Mouse (Mus musculus) limb, embryonic 13.5 days (tissue): ENCODE data around the gene Rogdi. TPM values are rescaled to one million over a fixed set of nuclear protein-coding genes. Genes with fewer than 3 reads are reported as not detected.

Source experiments
- ATAC-seq: fragments of 200-750 bp; cut with Nextera tagmentation; 2 replicates; pipeline ENCODE4 v1.8.0; 2017; ENCODE audit warnings: low read depth, moderate number of reproducible peaks, moderate TSS enrichment; ENCODE audit not compliant: low FRiP score
- H3K27ac ChIP-seq: fragments of 300-500 bp; sonication (generic); 2 replicates; pipeline ENCODE4 v1.5.1; 2015; ENCODE audit warnings: inconsistent platforms, mild to moderate bottlenecking, moderate library complexity
- H3K27me3 ChIP-seq: fragments of 300-500 bp; sonication (generic); 2 replicates; pipeline ENCODE4 v1.6.1; 2015; ENCODE audit warnings: mild to moderate bottlenecking, inconsistent platforms
- H3K36me3 ChIP-seq: fragments of 300-500 bp; sonication (generic); 2 replicates; pipeline ENCODE4 v1.6.1; 2015; ENCODE audit warnings: inconsistent platforms, mild to moderate bottlenecking, moderate library complexity
- H3K4me1 ChIP-seq: fragments of 300-500 bp; sonication (generic); 2 replicates; pipeline ENCODE4 v1.6.1; 2015; ENCODE audit warnings: inconsistent platforms
- H3K4me2 ChIP-seq: fragments of 300-500 bp; sonication (generic); replicated peaks from 2 replicates; pipeline ENCODE4 v1.6.1; 2015; ENCODE audit warnings: inconsistent platforms, mild to moderate bottlenecking, moderate library complexity
- H3K4me3 ChIP-seq: fragments of 300-500 bp; sonication (generic); 2 replicates; pipeline ENCODE4 v1.5.1; 2015; ENCODE audit warnings: moderate library complexity, mild to moderate bottlenecking, inconsistent platforms
- H3K9ac ChIP-seq: fragments of 300-500 bp; sonication (generic); 2 replicates; pipeline ENCODE4 v1.6.1; 2015; ENCODE audit warnings: mild to moderate bottlenecking, inconsistent platforms
- H3K9me3 ChIP-seq: fragments of 300-500 bp; sonication (generic); 2 replicates; pipeline ENCODE4 v1.6.1; 2016; ENCODE audit warnings: inconsistent platforms
- WGBS: fragments of 180-500 bp; shearing (Covaris S2); methylation state at CpG from one replicate; pipeline ENCODE4 v1.1.7; 2015; 5-methylcytosine and 5-hydroxymethylcytosine counted together
- polyA plus RNA-seq: library from polyadenylated mRNA; unstranded; fragments of >200 nt; fragmentation: Nextera tagmentation; extraction: Ambion mirVana; gene quantifications from 2 replicates; pipeline ENCODE4 v1.2.1, GENCODE M21; 2015

Gene Rogdi
- polyA plus RNA-seq, 1 experiment from 2014 or later: 63.6 TPM

DNA sequence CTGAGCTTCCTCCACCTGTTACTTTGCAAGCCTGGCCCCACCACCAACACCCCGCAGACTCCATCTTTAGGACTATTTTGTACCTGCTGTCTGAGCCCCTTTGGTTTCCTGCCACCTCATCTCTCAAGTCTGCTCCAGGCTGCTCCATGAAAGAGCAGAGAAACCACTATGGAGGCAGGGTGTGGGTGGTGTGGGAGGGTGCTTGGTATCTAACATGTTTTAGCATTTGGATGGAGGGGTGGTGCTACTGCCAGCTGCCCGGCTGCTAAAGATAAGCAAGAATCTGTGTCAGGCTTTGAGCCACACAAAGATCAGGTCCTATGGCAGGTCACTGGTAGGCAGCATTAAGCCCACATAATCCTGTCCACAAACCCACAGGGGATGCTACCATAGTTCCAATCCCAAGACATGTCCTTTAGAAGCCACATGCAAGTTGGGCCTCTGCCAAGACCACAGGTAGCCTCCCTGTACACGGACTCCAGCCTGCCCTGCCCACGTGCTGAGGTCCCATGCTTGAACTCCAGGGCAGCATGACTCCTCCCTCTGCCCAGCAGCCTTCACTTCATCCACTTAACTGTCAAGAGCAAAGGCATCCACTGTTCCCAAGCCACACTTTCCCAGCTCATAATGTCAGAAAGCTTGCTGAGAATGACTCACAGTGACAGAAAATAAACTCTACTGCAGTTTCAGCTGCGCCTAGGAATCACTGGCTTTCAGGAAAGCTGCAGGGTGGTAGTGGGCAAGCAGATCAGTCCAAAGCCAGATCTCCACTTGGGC is 34.9 kb downstream of the Rogdi start:
- H3K4me2 ChIP-seq: no peak overlapping the region
- no peaks in the 10 kb centered on the region for H3K27me3 ChIP-seq
- H3K4me3 ChIP-seq: no peak overlapping the region
- 66% methylated on average over 5 of the region's 5 CpGs for WGBS
- H3K36me3 ChIP-seq: no peaks in the 10 kb centered on the region
- H3K27ac ChIP-seq: no peak overlapping the region
- no peak overlapping the region for H3K9ac ChIP-seq
- no peaks in the 10 kb centered on the region for H3K4me1 ChIP-seq
- no peaks in the 10 kb centered on the region for H3K9me3 ChIP-seq
- no peak for ATAC-seq

DNA sequence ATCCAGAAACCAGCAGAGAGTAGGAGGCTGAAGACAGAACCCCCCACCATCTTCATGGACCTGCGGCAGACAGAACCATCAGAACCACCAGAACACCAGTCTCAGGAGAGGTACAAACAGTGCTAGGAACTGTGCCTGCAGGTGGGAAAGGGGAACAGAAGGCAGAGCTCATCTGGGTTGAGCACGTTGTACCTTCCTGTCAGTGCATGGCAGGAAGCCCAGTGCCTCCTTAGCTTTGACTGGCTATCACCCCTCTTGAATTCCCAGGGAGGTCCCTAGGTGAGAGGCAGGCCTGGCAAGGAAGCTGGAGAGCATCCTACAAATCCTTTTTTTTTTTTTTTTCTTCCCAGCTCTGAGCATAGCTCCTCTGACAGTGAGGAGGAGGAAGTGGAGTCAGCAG is 37.2 kb downstream of the Rogdi start:
- no peak overlapping the region for H3K4me3 ChIP-seq
- H3K9ac ChIP-seq: no peak overlapping the region
- no peaks in the 10 kb centered on the region for H3K9me3 ChIP-seq
- no peaks in the 10 kb centered on the region for H3K27me3 ChIP-seq
- H3K4me2 ChIP-seq: no peak overlapping the region
- no peak for ATAC-seq
- H3K36me3 ChIP-seq: no peaks in the 10 kb centered on the region
- H3K4me1 ChIP-seq: no peaks in the 10 kb centered on the region
- H3K27ac ChIP-seq: no peak overlapping the region
- WGBS: 75% methylated on average over 2 of the region's 2 CpGs

DNA sequence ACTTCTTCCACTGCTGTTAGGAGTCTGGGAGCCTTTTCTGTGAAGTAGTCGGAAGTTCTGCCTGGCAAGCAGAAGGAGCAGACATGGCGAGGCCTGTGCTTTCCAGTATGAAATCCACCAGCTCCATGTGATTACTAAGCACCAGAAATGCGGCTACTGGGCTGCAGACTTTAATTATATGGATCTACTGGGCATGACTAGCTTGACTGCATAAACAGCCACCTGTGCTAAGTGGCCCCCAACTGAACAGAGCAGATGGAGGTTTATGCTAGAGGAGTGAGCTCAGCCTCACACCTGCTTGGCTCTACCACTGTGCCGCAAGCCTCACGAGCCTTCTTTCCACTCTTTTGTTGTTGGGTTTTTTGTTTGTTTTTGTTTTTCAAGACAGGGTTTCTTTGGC is 38.8 kb downstream of the Rogdi start:
- Histone ChIP-seq H3K9me3 (no peaks in the 10 kb centered on the region), H3K36me3 (no peaks in the 10 kb centered on the region), H3K4me3 (no peak overlapping the region), H3K4me1 (no peaks in the 10 kb centered on the region), H3K9ac (no peak overlapping the region), H3K27ac (no peak overlapping the region), H3K27me3 (no peaks in the 10 kb centered on the region), H3K4me2 (no peak overlapping the region)
- no peak for ATAC-seq
- WGBS: 77% methylated on average over 5 of the region's 5 CpGs

DNA sequence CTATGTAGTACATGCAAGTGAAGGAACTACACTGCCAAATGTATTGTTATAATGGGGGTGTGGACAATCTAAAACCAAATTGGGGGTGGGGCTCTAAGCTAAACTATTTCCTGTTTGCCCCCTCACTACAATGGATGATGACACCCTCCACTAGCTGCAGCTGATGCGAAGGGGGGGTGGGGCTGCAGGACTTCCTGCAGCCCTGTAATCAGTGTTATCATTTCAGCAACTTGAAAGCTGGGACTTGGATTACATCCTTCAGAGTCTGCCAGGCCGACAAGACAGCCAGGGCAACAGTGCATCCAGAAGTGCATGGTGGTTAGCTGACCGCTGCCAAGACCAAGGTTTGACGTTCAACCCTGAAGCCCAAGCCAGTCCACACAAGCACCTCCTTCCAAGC is 41.7 kb downstream of the Rogdi start:
- no peaks in the 10 kb centered on the region for H3K4me1 ChIP-seq
- H3K36me3 ChIP-seq: no peaks in the 10 kb centered on the region
- H3K9me3 ChIP-seq: no peaks in the 10 kb centered on the region
- 75% methylated on average over 4 of the region's 4 CpGs for WGBS
- no peak for ATAC-seq
- no peak overlapping the region for H3K4me2 ChIP-seq
- H3K4me3 ChIP-seq: no peak overlapping the region
- no peak overlapping the region for H3K9ac ChIP-seq
- H3K27ac ChIP-seq: no peak overlapping the region
- H3K27me3 ChIP-seq: no peaks in the 10 kb centered on the region

DNA sequence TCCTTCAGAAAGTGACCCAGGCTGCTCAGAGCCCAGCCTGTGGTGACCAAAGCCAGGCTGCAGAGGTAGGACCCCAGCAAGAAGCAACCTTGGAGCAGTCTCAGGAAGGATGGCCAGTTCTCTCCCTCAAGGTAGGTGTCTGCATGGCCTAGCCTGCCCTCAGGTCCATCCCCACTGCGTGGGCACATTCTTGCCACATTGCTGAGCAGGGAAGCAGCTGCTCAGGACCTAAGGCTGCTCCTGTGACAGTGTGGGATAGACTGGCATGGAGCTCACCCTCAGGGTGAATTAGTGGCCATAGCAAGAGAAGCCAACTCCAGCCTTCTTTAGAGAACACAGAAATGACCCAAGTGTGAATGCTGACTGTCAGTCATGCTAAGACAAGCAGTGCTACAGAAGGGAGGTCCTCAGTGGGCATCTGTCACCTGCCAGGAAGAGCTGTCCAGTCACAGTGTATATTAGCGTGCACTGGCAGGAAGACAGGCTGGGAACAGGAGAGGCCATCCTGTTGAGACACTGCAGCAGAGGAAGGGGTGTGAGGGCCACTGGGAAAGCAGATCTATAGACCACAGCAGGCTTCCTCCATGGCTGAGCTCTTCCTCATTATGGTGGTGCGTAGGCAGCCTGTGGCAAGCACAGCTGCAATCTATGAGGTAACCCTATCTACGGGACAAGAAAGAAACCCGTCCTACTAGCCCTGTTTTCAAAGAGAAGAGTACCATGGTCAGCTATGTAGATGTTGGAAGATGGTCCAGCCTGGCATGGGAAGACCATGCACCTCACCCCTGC is 44.1 kb downstream of the Rogdi start:
- peaks cover 5% of the 10 kb centered on the region for H3K4me1 ChIP-seq
- H3K27ac ChIP-seq: no peak overlapping the region; the same call in 1 of the 2 replicates
- H3K9me3 ChIP-seq: no peaks in the 10 kb centered on the region
- H3K4me3 ChIP-seq: no peak overlapping the region
- no peak overlapping the region for H3K4me2 ChIP-seq
- WGBS: 81% methylated on average over 5 of the region's 5 CpGs
- H3K36me3 ChIP-seq: no peaks in the 10 kb centered on the region
- H3K27me3 ChIP-seq: no peaks in the 10 kb centered on the region
- no peak for ATAC-seq
- no peak overlapping the region for H3K9ac ChIP-seq

DNA sequence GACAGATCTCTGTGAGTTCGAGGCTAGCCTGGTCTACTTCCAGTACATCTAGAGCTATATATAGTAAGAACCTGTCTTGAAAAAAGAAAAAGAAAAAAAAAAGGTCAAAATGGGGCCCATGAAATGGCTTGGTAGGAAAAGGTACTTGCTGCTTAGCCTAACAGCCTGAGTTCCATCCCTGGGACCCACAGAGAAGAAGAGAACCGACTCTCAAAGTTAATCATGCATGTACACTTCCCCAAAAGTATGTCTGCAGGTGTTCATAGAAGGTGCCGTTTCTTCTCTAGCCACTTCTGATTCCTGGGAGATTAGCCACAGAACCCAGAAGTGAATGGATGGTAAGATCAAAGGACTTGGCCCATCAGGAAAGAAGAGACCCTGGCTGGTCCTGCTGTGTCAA is 44.9 kb downstream of the Rogdi start:
- Histone ChIP-seq H3K27ac (no peak overlapping the region), H3K4me2 (no peak overlapping the region), H3K9ac (no peak overlapping the region), H3K9me3 (no peaks in the 10 kb centered on the region), H3K4me1 (peaks cover 6% of the 10 kb centered on the region), H3K4me3 (no peak overlapping the region), H3K27me3 (no peaks in the 10 kb centered on the region), H3K36me3 (no peaks in the 10 kb centered on the region)
- 81% methylated on average over 3 of the region's 3 CpGs for WGBS
- no peak for ATAC-seq

DNA sequence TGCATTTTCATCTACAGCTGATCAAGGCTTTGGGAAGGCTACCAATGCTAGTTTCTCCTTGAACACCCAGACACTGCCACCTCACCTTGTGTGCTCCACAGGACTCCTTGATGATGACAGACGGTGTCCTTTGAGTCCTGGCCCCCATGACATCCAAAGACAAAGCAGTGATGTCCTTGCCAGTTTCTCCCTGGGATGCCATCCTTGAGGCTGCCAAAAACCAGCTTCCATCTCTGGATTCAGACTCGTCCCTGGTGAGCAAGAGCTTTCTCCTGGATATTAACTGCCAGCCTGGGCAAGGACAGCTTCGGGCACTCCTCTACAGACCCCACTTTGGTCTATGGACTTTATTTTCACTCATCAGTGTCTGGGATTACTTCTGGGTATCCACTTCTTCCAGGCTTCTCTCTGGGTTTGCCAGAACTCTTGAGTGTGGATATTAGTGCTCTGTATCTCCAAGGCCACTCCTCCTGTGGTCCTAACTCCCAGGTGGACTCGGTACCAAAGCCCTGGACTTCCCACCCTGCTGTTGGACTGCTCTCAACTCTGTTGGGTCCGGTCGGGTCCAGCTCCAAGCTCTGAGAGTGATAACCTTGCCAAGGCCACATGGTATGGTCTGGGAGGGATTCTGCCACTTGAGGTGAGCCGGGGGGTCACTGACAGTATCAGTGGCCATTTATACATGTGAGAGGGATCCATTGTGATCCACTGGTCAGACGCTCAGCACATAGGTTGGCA is 47.8 kb downstream of the Rogdi start:
- no peaks in the 10 kb centered on the region for H3K36me3 ChIP-seq
- no peaks in the 10 kb centered on the region for H3K27me3 ChIP-seq
- H3K4me3 ChIP-seq: peak overlapping the region; percentile 94; the same call in 1 of the 2 replicates
- no peak for ATAC-seq
- peak overlapping the region; percentile 79 for H3K4me2 ChIP-seq
- no peaks in the 10 kb centered on the region for H3K9me3 ChIP-seq
- H3K4me1 ChIP-seq: peaks cover 21% of the 10 kb centered on the region
- H3K9ac ChIP-seq: no peak overlapping the region
- WGBS: 89% methylated on average over 8 of the region's 8 CpGs
- H3K27ac ChIP-seq: no peak overlapping the region

DNA sequence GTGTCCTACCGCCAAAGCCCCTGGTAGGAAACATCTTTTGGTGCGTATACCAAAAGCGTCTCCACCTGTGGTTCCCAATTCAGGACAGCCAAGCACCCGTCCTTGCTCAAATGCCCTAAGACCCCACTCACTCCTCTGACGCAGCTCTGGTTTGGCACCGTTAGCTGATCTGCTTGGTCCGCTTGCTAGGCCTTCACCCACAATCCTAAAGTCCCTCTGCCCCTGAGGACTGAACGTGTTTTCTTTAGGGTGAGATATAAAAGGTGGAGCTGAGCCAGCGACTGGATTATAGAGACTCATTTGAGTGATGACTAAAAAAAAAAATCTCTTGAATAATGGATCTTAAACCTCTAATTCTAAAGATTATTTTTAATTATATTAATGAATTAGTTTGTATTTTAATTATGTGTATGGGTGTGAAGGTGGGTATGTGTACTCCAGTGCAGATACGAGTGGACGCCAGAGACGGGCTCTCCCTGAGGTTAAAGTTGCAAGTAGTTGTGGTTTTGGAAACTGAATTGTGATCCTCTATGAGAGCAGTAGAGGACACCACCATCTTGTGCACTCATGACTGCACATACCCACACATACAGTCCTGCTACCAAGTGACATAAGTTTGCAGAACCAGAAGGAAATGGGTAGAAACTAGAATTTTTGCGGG is 48.5 kb downstream of the Rogdi start:
- H3K27ac ChIP-seq: peak overlapping the region; percentile 79
- WGBS: 23% methylated on average over 13 of the region's 13 CpGs
- H3K9ac ChIP-seq: peak overlapping the region; percentile 89
- H3K9me3 ChIP-seq: no peaks in the 10 kb centered on the region
- no peaks in the 10 kb centered on the region for H3K27me3 ChIP-seq
- H3K4me1 ChIP-seq: peaks cover 21% of the 10 kb centered on the region
- peak; percentile 4; the same call in 1 of the 2 replicates for ATAC-seq
- H3K36me3 ChIP-seq: peaks cover 6% of the 10 kb centered on the region
- peak overlapping the region; percentile 94 for H3K4me3 ChIP-seq
- peak overlapping the region; percentile 79 for H3K4me2 ChIP-seq

DNA sequence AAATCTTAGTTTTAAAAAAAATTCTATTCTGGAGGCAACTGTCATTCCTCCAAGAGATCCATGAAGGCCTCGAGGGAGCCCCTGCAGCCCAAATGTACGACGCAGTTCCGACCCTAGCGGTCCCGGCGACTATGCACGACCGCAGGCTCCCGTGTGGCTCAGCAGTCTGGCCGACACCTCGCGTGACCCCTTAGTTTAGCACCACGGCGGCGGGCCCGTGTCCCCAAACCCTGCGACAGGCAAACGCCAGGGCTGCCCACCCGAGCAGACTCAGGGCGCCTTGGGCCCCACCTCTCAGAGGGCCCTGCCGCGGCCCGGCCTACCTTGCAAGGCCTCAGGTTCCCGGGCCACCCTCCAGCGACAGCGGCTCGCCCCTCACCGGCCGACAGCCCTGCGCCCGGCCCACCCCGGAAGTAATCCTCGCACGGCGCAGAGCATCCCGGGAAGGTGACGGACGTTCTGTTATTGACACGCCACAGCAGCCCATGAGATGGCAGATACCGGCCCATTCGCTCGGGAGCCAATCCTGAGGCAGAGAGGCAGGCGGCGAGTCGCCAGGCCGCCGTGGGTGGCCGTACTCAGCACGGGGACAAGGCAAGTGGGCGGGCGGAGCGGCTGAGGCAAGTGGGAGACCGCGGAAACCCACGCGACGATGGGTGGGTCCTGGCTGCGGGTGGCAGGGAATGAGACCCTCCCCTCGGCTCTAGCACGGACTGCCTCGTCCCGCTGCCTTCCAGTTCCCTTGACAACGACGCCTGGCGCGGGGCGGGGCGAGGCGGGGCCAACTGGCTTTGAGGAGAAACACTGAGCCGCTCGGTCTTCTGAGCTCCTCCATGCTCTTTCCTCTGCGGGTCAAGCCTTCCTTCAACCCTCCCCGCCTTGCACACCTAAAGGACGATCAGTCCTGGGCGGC is 49.3 kb downstream of the Rogdi start, which contains the start of gene Anks3:
Gene Anks3, minus strand, starts transcription at position 409 of the 913 bp plus-strand sequence.
- Histone ChIP-seq H3K4me3 (peak within 1 kb of the TSS; percentile 94), H3K27me3 (no peaks in the 10 kb centered on the region), H3K4me1 (peaks cover 21% of the 10 kb centered on the region), H3K9me3 (no peaks in the 10 kb centered on the region), H3K36me3 (peaks cover 14% of the 10 kb centered on the region), H3K4me2 (peak within 1 kb of the TSS; percentile 79), H3K27ac (peak within 1 kb of the TSS; percentile 79), H3K9ac (peak within 1 kb of the TSS; percentile 89)
- ATAC-seq: peak; percentile 99
- under 1% methylated on average over 75 of the region's 76 CpGs for WGBS

DNA sequence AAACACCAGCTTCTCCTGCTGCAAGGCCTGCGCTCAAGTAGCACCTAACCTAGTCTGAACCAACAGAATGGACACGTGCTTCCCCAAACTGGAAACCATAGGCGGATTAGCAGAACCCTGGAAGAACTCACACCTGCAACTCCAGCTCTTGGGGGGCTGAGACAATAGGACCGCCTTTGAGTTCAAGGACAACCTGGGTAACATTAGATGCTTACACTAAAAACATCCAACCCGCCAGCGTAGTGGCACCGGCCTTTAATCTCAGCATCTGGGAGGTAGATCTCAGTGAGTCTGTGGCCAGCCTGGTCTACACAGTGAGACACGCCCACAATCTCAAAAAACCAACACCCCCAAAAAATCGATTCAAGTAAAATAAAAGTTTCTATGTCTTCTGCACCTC is 50.0 kb downstream of the Rogdi start:
- peak overlapping the region; percentile 94 for H3K4me3 ChIP-seq
- no peaks in the 10 kb centered on the region for H3K27me3 ChIP-seq
- peaks cover 21% of the 10 kb centered on the region for H3K4me1 ChIP-seq
- WGBS: 36% methylated on average over 9 of the region's 9 CpGs
- ATAC-seq: no peak
- H3K36me3 ChIP-seq: peaks cover 18% of the 10 kb centered on the region
- no peaks in the 10 kb centered on the region for H3K9me3 ChIP-seq
- H3K4me2 ChIP-seq: peak overlapping the region; percentile 79
- H3K27ac ChIP-seq: no peak overlapping the region
- H3K9ac ChIP-seq: peak overlapping the region; percentile 89

DNA sequence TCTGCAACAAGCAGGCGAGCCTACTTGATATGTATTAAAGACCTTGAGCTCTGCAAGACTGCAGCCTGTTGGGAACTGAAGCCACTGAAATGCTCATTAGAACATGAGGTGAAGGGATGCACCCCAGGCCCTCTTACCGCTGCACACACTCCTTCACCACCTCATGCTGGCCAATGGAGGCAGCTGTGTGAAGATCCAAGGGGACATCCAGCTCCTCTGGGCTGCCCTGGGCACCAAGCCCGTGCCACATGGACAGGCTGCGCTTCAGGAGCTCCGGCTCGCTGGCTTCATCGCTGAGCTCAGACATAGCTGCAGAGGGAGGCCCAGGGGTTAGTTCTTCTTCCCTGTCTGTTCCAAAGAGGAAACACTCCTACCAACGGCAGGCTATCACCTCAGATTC is 53.1 kb downstream of the Rogdi start:
- Histone ChIP-seq H3K9me3 (no peaks in the 10 kb centered on the region), H3K9ac (no peak overlapping the region), H3K27me3 (no peaks in the 10 kb centered on the region), H3K36me3 (peaks cover 47% of the 10 kb centered on the region), H3K4me1 (peaks cover 19% of the 10 kb centered on the region), H3K4me3 (no peak overlapping the region), H3K4me2 (no peak overlapping the region), H3K27ac (no peak overlapping the region)
- 84% methylated on average over 8 of the region's 8 CpGs for WGBS
- no peak for ATAC-seq
